Comparison of ENCODE assay signal across 16 mouse cellular contexts in genomic region chr19:17344881-17345280, GRCm38 (mm10).
"Had no signal": no experiment of that assay in that cellular context is flagged by ENCODE, and none has a peak within 500 bp of the region (broad histone marks: within the 10 kb centered on the region; RNA-seq: fewer than 3 reads in every experiment).

No protein-coding gene starts in this region.

- DNase-seq: kidney, adult 9 months; kidney, postnatal 4 days; left cerebral cortex, postnatal 4 days; lung, adult 18-20 months; lung, postnatal 14 days; right cerebral cortex, postnatal 4 days; spleen, adult 18-20 months; thymus, adult 18-20 months; thymus, postnatal 14 days had no signal

- H3K4me1 ChIP-seq: limb, embryonic 13.5 days; midbrain, embryonic 12.5 days had no signal

- H3K36me3 ChIP-seq: limb, embryonic 13.5 days; midbrain, embryonic 12.5 days had no signal

- H3K9me3 ChIP-seq: limb, embryonic 13.5 days; midbrain, embryonic 12.5 days had no signal

- H3K27ac ChIP-seq: kidney, postnatal 0 days; layer of hippocampus, adult 2 months; limb, embryonic 13.5 days; midbrain, embryonic 12.5 days had no signal

- ATAC-seq: inflammation-experienced regulatory T-cells, adult 6 months; intestine, postnatal 0 days; midbrain, embryonic 16.5 days had no signal

- H3K4me3 ChIP-seq: layer of hippocampus, adult 2 months; limb, embryonic 13.5 days; midbrain, embryonic 12.5 days had no signal

- H3K4me2 ChIP-seq: limb, embryonic 13.5 days; midbrain, embryonic 12.5 days had no signal

- H3K27me3 ChIP-seq: limb, embryonic 13.5 days; midbrain, embryonic 12.5 days had no signal

- H3K9ac ChIP-seq: limb, embryonic 13.5 days; midbrain, embryonic 12.5 days had no signal
